Comparison of ENCODE assay signal across 13 mouse cellular contexts in the genomic region with DNA sequence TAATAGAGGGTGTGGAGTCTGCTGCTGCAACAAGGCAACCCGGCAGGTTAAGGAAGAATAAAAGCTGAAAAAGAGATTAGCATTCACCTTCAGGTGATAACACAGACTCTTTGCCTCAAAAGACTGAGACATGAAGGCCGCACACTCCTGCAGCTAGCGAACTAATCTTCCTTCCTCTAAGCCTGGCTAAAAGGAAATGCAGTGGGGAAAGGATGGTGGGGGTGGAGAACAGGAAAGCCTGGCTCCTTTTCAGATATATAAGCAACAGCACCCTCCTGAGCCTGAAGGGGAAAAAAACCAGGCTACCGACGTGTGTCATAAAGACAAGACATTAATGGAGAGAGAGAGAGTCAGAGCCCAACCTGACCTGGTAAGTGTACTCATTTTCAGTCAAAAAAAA.
DNase-seq lines count a peak whose midpoint lies in the region; ATAC-seq and TF ChIP-seq lines count a peak whose summit lies in the region.
"Had no signal": no experiment of that assay in that cellular context is flagged by ENCODE, and none has a peak within 500 bp of the region (broad histone marks: within the 10 kb centered on the region; RNA-seq: fewer than 3 reads in every experiment).

No protein-coding gene starts in this region.

- H3K4me1 ChIP-seq in forebrain, postnatal 0 days (ENCODE audit: insufficient read depth), result peaks cover 7% of the 10 kb centered on the region
- peaks cover 18% of the 10 kb centered on the region for H3K4me1 ChIP-seq in forebrain, embryonic 16.5 days (replicated peaks; ENCODE audit: control insufficient read depth, insufficient read depth, low read length)
- H3K4me1 ChIP-seq: embryonic facial prominence, embryonic 12.5 days had no signal

- no peaks in the 10 kb centered on the region for H3K27me3 ChIP-seq in forebrain, postnatal 0 days (ENCODE audit: insufficient read depth, low read length)
- H3K27me3 ChIP-seq in forebrain, embryonic 16.5 days (replicated peaks; ENCODE audit: control insufficient read depth, insufficient read depth, low read length), result no peaks in the 10 kb centered on the region
- H3K27me3 ChIP-seq: embryonic facial prominence, embryonic 12.5 days; forebrain, embryonic 12.5 days had no signal

- TF ChIP-seq CTCF in forebrain, postnatal 0 days (IDR thresholded peaks at IDR 0.05; ENCODE audit: low read depth), result no peak
- TF ChIP-seq CTCF in left cerebral cortex, adult 2 months (IDR thresholded peaks at IDR 0.05), result peak; percentile 2

- no peak overlapping the region for H3K9ac ChIP-seq in forebrain, postnatal 0 days
- H3K9ac ChIP-seq in forebrain, embryonic 16.5 days (replicated peaks; ENCODE audit: low read depth, low read length), result no peak overlapping the region
- H3K9ac ChIP-seq: embryonic facial prominence, embryonic 12.5 days; forebrain, embryonic 12.5 days had no signal

- H3K27ac ChIP-seq in forebrain, postnatal 0 days (ENCODE audit: low read depth, low read length), result no peak overlapping the region
- H3K27ac ChIP-seq in forebrain, embryonic 16.5 days (ENCODE audit: low read length), result no peak overlapping the region
- H3K27ac ChIP-seq in left cerebral cortex, adult 2 months, result no peak overlapping the region
- H3K27ac ChIP-seq: embryonic facial prominence, embryonic 12.5 days; forebrain, embryonic 12.5 days had no signal

- no peak for ATAC-seq in forebrain, postnatal 0 days
- ATAC-seq in forebrain, embryonic 16.5 days, result no peak
- no peak for ATAC-seq in activated CD4-positive, CD25-positive, alpha-beta regulatory T cell, adult 4 months

- no peak overlapping the region for H3K4me2 ChIP-seq in forebrain, postnatal 0 days (ENCODE audit: low read depth)
- H3K4me2 ChIP-seq in forebrain, embryonic 16.5 days (ENCODE audit: low read length), result no peak overlapping the region
- H3K4me2 ChIP-seq: embryonic facial prominence, embryonic 12.5 days; forebrain, embryonic 12.5 days had no signal

- H3K9me3 ChIP-seq in forebrain, postnatal 0 days (ENCODE audit: low read length), result no peaks in the 10 kb centered on the region; the same call in 1 of the 2 replicates
- peaks cover 2% of the 10 kb centered on the region for H3K9me3 ChIP-seq in forebrain, embryonic 16.5 days (ENCODE audit: control insufficient read depth, low read length)
- H3K9me3 ChIP-seq: embryonic facial prominence, embryonic 12.5 days had no signal

- intact Hi-C loops in left cerebral cortex, adult 2 months (cut with DNase I), result no loop called here
- intact Hi-C loops in left cerebral cortex, postnatal 4 days (cut with DNase I), result no loop called here

- DNase-seq in forebrain, postnatal 0 days, result peak; percentile 32
- DNase-seq in left cerebral cortex, adult 2 months (ENCODE audit: extremely low spot score in 1 of 2, low spot score in 2 of 2), result no peak
- DNase-seq in left cerebral cortex, postnatal 4 days, result no peak
- peak; percentile 8 for DNase-seq in right cerebral cortex, adult 18-20 months
- DNase-seq in right cerebral cortex, postnatal 25 days, result no peak
- DNase-seq in adrenal gland, postnatal 10 days, result no peak
- DNase-seq: cerebellum, adult 8-10 months; gastrocnemius, postnatal 36 days; retina, postnatal 1 day had no signal

- H3K4me3 ChIP-seq in forebrain, postnatal 0 days (ENCODE audit: low read depth, low read length), result no peak overlapping the region
- no peak overlapping the region for H3K4me3 ChIP-seq in forebrain, embryonic 16.5 days (replicated peaks; ENCODE audit: low read length)
- H3K4me3 ChIP-seq in left cerebral cortex, adult 2 months, result no peak overlapping the region
- H3K4me3 ChIP-seq: embryonic facial prominence, embryonic 12.5 days; forebrain, embryonic 12.5 days had no signal

- no peaks in the 10 kb centered on the region for H3K36me3 ChIP-seq in forebrain, postnatal 0 days (ENCODE audit: insufficient read depth)
- no peaks in the 10 kb centered on the region for H3K36me3 ChIP-seq in forebrain, embryonic 16.5 days (ENCODE audit: control insufficient read depth, insufficient read depth)
- H3K36me3 ChIP-seq: embryonic facial prominence, embryonic 12.5 days; forebrain, embryonic 12.5 days had no signal

- 53% methylated on average over 5 of the region's 5 CpGs for WGBS in forebrain, postnatal 0 days
- 38% methylated on average over 5 of the region's 5 CpGs for whole genome bisulfite sequencing in forebrain, embryonic 16.5 days

Comparison
In these comparisons a context has a peak if more than half of its experiments do, and no peak if none do; other contexts are left out.
1. DNase-seq: peak in forebrain, postnatal 0 days (single experiment) and right cerebral cortex, adult 18-20 months (single experiment); none in left cerebral cortex, adult 2 months (0 of 2), left cerebral cortex, postnatal 4 days (single experiment), right cerebral cortex, postnatal 25 days (single experiment) and adrenal gland, postnatal 10 days (single experiment).